Mouse (Mus musculus): Measurements from ENCODE around the gene D17Wsu92e. TPM values are rescaled to one million over a fixed set of nuclear protein-coding genes. Genes with fewer than 3 reads are reported as not detected.
A peak's percentile ranks its signal among the peaks of the same experiment; 100 is the strongest.

The D17Wsu92e gene
- total and polyA plus RNA-seq, 3 experiments, result 34.9 to 70.8 (median 44.2) TPM

DNA sequence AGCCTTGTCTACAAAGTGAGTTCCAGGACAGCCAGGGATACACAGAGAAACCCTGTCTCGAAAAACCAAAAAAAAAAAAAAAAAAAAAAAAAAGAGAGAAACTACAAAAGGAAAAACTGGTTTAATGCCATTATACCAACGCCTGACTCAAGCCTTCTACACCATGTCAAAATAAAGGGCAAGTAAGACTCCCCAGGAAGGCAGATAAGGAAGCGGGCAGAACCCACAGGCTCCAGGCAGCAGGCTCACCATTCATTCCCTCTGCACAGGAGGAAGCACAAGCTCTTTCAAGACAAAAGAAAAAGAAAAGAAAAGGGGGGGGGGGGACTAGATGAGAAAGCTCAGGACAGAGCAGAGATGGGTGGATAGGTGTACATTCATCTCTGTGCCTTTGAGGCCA lies 40.7 kb downstream of the D17Wsu92e start:
- Histone ChIP-seq H3K27ac (ENCODE audit: insufficient read depth, low read depth) (no peak overlapping the region), H3K9me3 (replicated peaks; ENCODE audit: low read length) (no peaks in the 10 kb centered on the region), H3K9ac (ENCODE audit: insufficient read depth, low read depth) (no peak overlapping the region), H3K36me3 (replicated peaks in 1 of 2; ENCODE audit: control insufficient read depth in 1 of 2, insufficient read depth in 1 of 2, low read length in 1 of 2) (peaks cover 23 to 82% of the 10 kb centered on the region in 2 experiments), H3K4me1 (ENCODE audit: control insufficient read depth in 1 of 2, insufficient read depth in 2 of 2) (peaks cover 9 to 16% of the 10 kb centered on the region in 2 experiments), H3K27me3 (replicated peaks) (no peaks in the 10 kb centered on the region), H3K4me3 (replicated peaks in 1 of 3; ENCODE audit: low read depth in 2 of 3, low read length in 2 of 3, poor library complexity in 1 of 3) (no peak overlapping the region), H3K79me2 (replicated peaks; ENCODE audit: control insufficient read depth, extremely low read depth, insufficient read depth, poor library complexity, severe bottlenecking) (no peaks in the 10 kb centered on the region; the same call in 1 of the 2 replicates), H3K4me2 (ENCODE audit: insufficient read depth, low read depth, poor library complexity, severe bottlenecking) (0 out of 2 replicates have a peak overlapping the region, but pooled peaks have one; percentile 12)
- no peak for DNase-seq (ENCODE audit: extremely low read depth)
- no peak for TF ChIP-seq ZC3H11A (IDR thresholded peaks at IDR 0.05; ENCODE audit: low read depth, low read length)
- TF ChIP-seq POLR2A (IDR thresholded peaks at IDR 0.05; ENCODE audit: low read depth, low read length), result no peak
- no peak for TF ChIP-seq GABPA (IDR thresholded peaks at IDR 0.05; ENCODE audit: insufficient replicate concordance, low read depth, low read length)
- no peak for TF ChIP-seq MAZ (IDR thresholded peaks at IDR 0.05; ENCODE audit: low read depth, low read length)
- no peak for TF ChIP-seq MAFK (IDR thresholded peaks at IDR 0.05; ENCODE audit: insufficient replicate concordance, low read length)
- no peak for TF ChIP-seq NELFE (IDR thresholded peaks at IDR 0.05; ENCODE audit: low read depth, low read length)
- no peak for TF ChIP-seq TBP (conservative IDR thresholded peaks at IDR 0.05; ENCODE audit: low read depth, low read length)
- TF ChIP-seq CTCF (conservative IDR thresholded peaks at IDR 0.05 in 1 of 2, IDR thresholded peaks at IDR 0.05 in 1 of 2; ENCODE audit: low read depth in 2 of 2, low read length in 2 of 2), result no peak
- TF ChIP-seq MYC (IDR thresholded peaks at IDR 0.05; ENCODE audit: low read depth, low read length), result no peak
- TF ChIP-seq HCFC1 (IDR thresholded peaks at IDR 0.05; ENCODE audit: low read depth, low read length), result no peak
- TF ChIP-seq ZKSCAN1 (IDR thresholded peaks at IDR 0.05; ENCODE audit: borderline replicate concordance, low read depth, low read length), result no peak
- no peak for TF ChIP-seq ETS1 (conservative IDR thresholded peaks at IDR 0.05; ENCODE audit: low read depth, low read length)
- TF ChIP-seq JUND (conservative IDR thresholded peaks at IDR 0.05; ENCODE audit: low read depth, low read length), result no peak
- TF ChIP-seq MAX (IDR thresholded peaks at IDR 0.05; ENCODE audit: low read length), result no peak
- TF ChIP-seq ZMIZ1 (IDR thresholded peaks at IDR 0.05; ENCODE audit: low read depth, low read length), result no peak
- no peak for TF ChIP-seq USF1 (IDR thresholded peaks at IDR 0.05; ENCODE audit: low read depth, low read length)
- dilution Hi-C loops (cut with MboI; ENCODE audit: extremely low pct_ligation_motif_present, extremely low pct_unique_long_range_greater_than_20kb, low sequenced_read_pairs) (no loop called here), in situ Hi-C loops (cut with MboI; ENCODE audit: low pct_ligation_motif_present, low pct_unique_long_range_greater_than_20kb, low sequenced_read_pairs) (loop anchor here (5.0 kb wide), 1 partner anchor 38 kb away; no protein-coding TSS in a partner anchor)

DNA sequence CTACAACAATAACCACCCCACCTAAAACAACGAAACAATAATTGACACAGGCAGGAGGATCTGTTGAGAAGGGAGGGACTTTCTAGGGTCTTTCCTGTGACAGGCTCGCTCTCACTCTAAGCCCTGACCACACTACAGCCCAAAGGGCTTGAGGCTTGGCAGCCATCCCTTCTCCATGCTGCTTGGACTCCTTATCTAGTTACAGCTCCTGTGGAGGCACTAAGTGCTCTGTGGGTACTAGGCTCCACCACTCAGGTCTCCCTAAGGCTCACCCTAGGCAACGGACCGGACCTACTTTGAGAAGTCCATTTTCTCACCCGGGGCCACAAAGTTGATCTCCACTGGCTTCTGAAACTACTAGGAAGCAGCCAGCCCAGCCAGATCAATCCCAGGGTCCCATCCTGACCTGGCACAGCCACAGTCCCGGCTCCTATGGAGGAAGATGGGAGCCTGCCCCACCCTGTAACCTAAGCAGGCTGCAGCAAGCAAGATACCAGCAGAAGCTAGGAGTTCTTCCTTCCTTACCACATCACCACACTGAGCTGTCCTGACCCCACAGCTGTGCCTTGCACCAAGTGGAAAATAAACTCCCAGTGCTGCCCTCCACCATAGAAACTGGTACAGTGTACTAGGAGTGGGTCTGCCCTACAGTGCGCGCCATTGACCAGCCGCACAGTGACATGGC lies 41.6 kb downstream of the D17Wsu92e start:
- Histone ChIP-seq H3K4me1 (ENCODE audit: control insufficient read depth in 1 of 2, insufficient read depth in 2 of 2) (peaks cover 9 to 16% of the 10 kb centered on the region in 2 experiments), H3K4me2 (ENCODE audit: insufficient read depth, low read depth, poor library complexity, severe bottlenecking) (no peak overlapping the region), H3K4me3 (replicated peaks in 1 of 3; ENCODE audit: low read depth in 2 of 3, low read length in 2 of 3, poor library complexity in 1 of 3) (no peak overlapping the region), H3K27me3 (replicated peaks) (no peaks in the 10 kb centered on the region), H3K9ac (ENCODE audit: insufficient read depth, low read depth) (no peak overlapping the region), H3K27ac (ENCODE audit: insufficient read depth, low read depth) (no peak overlapping the region), H3K36me3 (replicated peaks in 1 of 2; ENCODE audit: control insufficient read depth in 1 of 2, insufficient read depth in 1 of 2, low read length in 1 of 2) (peaks cover 23 to 82% of the 10 kb centered on the region in 2 experiments), H3K79me2 (replicated peaks; ENCODE audit: control insufficient read depth, extremely low read depth, insufficient read depth, poor library complexity, severe bottlenecking) (no peaks in the 10 kb centered on the region; the same call in 1 of the 2 replicates), H3K9me3 (replicated peaks; ENCODE audit: low read length) (no peaks in the 10 kb centered on the region)
- dilution Hi-C loops (cut with MboI; ENCODE audit: extremely low pct_ligation_motif_present, extremely low pct_unique_long_range_greater_than_20kb, low sequenced_read_pairs), result no loop called here
- in situ Hi-C loops (cut with MboI; ENCODE audit: low pct_ligation_motif_present, low pct_unique_long_range_greater_than_20kb, low sequenced_read_pairs), result no loop called here
- TF ChIP-seq PAX5 (IDR thresholded peaks at IDR 0.05; ENCODE audit: low read length) (no peak), ZKSCAN1 (IDR thresholded peaks at IDR 0.05; ENCODE audit: borderline replicate concordance, low read depth, low read length) (no peak), NRF1 (IDR thresholded peaks at IDR 0.05; ENCODE audit: low read depth, low read length) (no peak), TCF12 (IDR thresholded peaks at IDR 0.05; ENCODE audit: low read depth, low read length) (no peak), MAZ (IDR thresholded peaks at IDR 0.05; ENCODE audit: low read depth, low read length) (no peak), JUND (conservative IDR thresholded peaks at IDR 0.05; ENCODE audit: low read depth, low read length) (no peak), CTCF (conservative IDR thresholded peaks at IDR 0.05 in 1 of 2, IDR thresholded peaks at IDR 0.05 in 1 of 2; ENCODE audit: low read depth in 2 of 2, low read length in 2 of 2) (no peak)
- DNase-seq (ENCODE audit: extremely low read depth), result no peak

All from CH12.LX (cell line).